Mouse (Mus musculus): Measurements from ENCODE around the gene Dctpp1.

The Dctpp1 gene

DNA sequence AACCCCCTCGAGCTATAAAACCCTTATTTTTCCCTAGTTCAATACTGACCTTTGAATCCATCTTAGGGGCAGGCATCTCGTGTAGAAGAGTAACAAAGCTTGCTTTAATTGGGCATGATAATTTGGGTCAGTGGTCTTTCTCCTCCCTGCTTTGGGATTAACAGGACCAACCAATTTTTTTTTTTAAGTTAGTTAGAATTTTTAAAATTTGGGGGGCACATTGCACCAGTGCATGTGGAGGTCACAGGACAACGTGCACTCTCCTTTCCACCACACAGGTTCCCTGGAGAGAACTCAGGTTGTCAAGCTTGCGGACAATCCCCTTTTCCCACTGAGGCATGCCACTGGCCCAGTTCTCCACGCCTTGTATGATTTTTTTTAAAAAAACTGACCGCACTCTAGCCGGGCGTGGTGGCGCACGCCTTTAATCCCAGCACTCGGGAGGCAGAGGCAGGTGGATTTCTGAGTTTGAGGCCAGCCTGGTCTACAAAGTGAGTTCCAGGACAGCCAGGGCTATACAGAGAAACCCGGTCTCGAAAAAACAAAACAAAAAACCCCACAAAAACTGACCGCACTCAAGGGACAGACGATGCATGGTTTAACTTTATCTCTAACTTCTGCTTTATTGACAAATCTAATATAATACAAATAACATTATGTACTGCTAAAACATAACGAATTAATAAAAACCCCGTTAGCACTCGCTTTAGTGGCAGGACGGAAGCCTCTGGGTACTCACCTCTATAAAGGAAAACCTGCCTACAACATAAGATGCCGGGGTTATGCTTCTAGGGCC, 28.5 kb downstream of the Dctpp1 start:
- DNase-seq (ENCODE audit: inconsistent age in 2 of 2, low spot score in 1 of 2) = peak in 1 of 2 experiments; percentile 47

DNA sequence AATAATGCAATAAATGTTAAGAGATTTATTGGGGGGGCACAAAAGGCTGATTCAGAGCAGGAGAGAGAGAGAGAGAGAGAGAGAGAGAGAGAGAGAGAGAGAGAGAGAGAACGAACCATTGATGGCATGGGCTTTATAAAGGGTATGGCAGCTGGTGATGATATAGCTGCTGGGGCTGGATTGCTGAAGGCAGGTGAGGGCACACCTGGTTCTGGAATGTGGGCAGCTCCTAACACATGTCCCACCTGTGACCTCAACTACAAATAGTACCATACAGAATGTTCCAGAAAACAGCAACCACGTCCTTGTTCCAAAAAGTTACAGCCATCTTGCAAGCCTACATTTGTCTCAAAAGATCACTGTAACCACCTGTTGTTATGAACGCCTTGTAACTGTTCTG, 29.1 kb downstream of the Dctpp1 start:
- DNase-seq (ENCODE audit: inconsistent age in 2 of 2, low spot score in 1 of 2) = peak in 1 of 2 experiments; percentile 18

DNA sequence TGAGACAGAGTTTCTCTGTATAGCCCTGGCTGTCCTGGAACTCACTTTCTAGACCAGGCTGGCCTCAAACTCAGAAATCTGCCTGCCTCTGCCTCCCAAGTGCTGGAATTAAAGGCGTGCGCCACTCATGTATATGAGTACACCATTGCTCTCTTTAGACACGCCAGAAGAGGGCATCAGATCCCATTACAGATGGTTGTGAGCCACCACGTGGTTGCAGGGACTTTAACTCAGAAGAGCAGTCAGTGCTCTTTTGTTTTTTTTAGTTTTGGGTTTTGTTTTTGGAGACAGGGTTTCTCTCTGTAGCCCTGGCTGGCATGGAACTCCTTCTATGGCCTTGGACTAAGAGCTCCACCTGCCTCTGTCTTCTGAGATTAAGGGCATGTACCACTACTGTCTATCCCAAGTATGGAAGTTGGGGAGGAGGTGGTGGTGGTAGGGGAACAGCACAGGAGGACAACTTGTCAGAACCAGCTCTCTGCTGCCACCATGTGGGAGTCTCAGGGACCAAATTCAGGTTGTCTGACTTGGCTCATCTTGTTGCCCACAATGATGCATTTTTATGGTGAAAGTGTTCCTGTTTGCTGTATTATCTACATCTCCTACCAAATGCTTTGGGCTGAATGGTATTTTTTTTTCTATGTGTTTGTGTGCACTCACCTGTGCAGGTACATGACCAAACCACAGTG, 31.8 kb downstream of the Dctpp1 start:
- peak; percentile 79 to 91 for DNase-seq (ENCODE audit: inconsistent age in 2 of 2, low spot score in 1 of 2)

DNA sequence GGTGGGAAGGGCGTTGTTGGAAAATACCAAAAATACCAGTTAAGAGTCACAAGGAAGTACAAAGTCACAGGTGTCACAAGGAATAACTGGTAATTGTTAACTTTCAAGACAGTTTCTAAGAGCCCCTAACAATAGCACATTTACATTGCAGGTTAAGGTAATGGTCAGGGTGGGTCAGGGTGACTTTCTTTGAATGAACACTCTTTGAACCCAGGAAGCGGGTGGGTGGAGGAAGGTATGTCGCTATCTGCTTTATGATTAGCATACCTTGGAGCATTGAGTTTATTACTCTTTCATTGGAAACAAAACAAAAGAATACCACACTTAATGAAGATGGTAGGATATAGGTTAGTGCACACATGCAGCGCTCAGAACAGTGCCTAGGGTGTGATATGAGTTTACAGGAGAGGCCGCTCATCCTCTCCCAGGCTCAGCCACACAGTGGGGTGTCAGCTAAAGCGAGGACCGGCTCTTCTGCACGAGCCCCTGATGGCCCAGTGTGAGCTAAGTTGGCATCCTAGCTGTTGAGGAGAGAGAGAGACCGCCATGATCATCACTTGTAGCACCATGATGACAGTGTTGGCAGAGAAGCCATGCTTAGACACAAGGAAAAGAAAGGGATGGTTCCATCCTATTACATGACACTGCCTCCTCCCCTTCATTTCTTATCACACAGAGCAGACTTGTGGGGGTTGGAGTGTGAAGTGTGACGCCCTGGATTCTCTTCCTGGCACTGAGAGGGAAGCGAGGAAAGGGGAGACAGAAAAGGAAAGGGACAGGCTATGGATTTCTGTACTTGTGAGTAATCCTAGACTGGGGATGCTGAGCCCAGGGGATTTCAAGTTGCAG, 35.1 kb downstream of the Dctpp1 start:
- DNase-seq (ENCODE audit: inconsistent age in 2 of 2, low spot score in 1 of 2) = no peak

DNA sequence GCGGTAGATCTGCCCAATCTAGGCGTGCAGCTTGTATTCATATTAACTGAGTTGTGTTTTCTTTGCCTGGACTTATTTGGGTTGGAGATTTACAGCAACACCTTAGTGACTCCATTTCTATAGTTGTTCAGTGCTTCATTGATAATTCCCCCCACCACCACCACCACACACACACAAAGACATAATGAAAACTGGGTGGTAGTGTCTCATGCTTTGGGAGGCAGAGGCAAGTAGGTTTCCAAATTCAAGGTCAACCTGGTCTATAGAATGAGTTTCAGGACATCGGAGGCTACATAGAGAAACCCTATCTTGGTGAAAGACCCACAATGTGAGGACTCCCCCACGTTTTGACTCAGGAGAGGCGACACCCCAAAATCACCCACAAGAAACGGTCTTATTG, 35.9 kb downstream of the Dctpp1 start:
- no peak for DNase-seq (ENCODE audit: inconsistent age in 2 of 2, low spot score in 1 of 2)

DNA sequence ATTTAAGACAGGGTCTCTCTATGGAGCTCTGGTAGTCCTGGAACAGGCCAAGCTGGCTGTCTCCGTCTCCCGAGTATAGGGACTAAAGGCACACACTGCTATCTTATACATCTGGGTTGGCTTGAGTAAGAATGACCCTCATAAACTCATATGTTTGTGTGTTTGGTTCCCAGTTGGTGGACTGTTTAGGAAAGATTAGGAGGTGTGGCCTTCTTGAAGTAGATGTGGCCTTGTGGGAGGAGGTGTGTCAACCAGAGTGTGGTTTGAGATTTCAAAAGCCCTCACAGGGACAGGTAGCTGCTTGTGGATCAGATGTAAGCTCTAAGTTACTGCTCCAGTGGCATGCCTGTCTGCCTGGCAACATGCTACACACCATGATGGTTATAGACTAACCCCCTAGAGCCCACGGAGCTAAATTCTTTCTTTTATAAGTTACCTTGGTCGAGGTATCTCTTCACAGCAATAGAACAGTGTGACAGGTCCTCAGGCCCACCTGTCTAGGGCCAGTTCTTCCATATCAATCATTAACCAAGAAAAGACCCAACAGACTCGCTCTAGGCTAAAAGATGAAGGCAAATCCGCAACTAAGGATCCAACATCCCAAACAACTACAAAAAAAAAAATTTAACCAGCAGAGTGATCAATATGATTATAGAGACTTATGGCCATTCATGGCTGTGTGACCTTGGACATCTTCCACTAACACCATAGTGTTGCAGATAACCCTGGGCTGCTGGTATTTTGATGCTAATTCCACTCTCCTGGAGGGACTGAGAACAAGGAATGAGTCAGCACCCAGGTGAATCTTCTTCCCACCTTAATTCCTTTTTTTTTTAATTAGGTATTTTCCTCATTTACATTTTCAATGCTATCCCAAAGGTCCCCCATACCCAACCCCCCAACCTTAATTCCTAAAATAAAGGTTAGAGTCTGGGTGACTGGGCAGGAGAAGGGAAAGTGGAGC, 36.7 kb downstream of the Dctpp1 start:
- no peak for DNase-seq (ENCODE audit: inconsistent age in 2 of 2, low spot score in 1 of 2)

DNA sequence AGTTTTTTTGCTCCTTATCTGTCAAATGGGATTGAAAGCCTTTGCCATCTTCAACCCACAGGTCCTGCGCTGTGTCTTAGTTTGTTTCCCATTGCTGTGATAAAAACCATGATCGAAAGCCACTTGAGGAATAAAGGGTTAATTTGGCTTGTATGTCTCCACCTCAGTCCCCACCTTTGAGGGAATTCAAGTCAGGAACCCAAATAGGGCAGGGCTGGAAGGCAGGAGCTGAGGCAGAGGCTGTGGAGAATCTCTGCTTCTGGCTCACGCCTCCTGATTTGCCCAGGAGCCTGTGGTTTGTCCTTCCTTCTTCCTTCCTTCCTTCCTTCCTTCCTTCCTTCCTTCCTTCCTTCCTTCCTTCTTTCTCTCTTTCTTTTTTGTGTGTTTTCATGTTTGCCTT, 37.4 kb downstream of the Dctpp1 start:
- no peak for DNase-seq (ENCODE audit: inconsistent age in 2 of 2, low spot score in 1 of 2)

DNA sequence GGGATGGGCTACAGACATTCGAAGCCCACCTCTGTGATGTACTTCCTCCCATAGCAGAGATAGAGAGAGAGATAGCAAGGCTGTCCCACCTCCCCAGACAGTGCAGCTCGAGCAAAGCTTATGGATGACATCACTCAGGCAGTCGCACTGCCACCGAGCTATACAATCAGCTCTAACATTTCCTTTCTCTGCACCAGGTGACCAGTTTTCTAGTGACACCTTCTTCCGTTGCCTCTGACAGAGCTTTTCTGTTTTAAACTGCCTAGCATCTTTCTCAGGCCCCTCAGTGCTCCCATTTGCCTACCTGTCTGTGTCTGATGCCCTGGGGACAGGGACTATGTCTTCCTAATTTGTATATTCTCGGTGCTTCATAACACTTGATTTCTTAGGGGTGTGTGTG, 40.1 kb downstream of the Dctpp1 start:
- no peak for DNase-seq (ENCODE audit: inconsistent age in 2 of 2, low spot score in 1 of 2)

DNA sequence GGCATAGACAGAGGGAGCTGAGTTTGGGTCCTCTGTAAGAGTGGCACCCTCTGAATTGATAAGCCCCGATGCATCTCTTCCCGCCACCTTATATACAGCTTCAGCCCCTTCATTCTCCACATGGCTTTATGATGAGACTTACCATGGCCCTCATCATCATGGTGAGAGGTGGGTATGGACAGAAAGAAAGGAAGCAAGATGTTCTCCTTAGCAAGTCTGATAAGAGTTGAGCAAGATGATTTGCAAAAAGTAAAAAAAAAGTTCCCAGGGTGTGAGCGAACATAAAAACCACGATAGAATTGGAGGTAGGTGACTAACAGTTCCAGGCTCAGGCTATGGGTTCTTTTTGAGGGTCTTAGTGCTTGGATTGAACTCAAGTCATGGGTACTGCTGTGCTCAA, 41.8 kb downstream of the Dctpp1 start:
- DNase-seq (ENCODE audit: inconsistent age in 2 of 2, low spot score in 1 of 2) = no peak

DNA sequence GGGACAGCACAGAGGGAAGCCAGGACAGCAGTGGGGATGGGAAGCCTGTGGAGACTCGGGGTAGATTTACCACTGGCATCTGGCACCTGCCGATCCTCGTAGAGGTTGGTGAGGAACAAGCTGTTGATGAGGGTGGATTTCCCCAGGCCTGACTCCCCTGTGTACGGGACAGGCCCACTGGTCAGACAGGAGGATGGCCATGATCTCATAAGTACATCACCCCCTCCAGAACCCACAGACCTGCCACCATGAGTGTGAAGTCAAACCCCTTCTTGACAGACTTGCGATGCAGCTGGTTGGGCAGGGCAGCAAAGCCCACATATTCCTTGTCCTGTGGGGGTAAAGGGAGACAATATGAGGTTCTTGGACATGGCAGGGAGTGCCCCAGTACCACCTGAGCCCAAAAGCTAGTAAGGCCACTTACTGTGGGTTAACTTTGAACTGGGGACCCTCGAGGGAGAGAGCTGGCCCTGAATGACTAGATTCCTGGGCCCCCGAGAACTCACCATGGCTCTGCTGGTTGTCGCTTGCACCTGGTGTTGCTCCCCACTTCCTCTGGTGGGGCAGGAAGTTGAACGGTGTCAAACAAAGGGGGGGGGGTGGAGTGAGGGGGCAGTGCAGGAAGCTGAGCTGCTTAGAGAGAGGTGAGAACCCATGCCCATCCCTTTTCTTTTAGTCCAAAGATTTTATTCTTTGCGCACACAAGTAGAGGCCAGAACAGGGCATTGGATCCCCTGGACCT, 42.4 kb downstream of the Dctpp1 start:
- peak in 1 of 2 experiments; percentile 20 for DNase-seq (ENCODE audit: inconsistent age in 2 of 2, low spot score in 1 of 2)

DNA sequence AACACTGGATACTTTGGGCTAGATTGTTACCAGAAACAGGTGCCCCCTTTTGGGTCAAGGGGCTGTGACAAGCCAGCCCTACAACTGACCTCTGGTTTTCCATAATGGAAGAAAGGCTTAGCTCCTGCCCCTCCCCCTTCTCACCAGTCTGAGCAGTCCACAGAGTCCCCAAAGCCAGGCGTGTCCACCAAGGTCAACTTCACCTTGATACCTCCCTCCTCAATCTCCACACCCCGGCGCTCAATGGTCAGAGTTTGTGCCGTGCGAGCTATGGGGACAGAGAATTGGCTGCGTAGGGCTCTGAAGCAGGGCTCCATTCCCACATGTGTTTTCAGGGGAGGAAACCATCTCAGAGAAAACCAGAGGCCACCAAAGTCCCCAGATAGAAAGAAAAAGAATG, 43.0 kb downstream of the Dctpp1 start:
- no peak for DNase-seq (ENCODE audit: inconsistent age in 2 of 2, low spot score in 1 of 2)

DNA sequence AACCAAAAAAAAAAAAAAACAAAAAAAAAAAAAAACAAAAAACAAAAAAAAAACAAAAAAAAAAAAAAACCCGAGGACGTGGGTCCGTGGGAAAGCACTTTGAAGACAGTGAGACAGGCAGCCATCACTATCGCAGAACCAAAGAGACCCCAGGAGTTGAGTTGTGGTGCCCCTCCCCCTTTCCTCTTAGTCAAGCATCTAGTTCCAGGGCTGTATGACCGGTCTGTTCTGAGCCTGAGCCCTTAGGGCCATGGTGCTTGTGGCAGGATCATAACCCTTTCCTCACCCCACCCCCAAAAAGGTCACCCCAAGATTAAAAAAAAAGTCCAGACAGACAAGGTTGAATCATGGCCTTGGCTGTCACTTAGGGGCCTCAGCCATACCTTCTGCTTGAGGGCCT, 44.2 kb downstream of the Dctpp1 start:
- DNase-seq (ENCODE audit: inconsistent age in 2 of 2, low spot score in 1 of 2) = no peak

DNA sequence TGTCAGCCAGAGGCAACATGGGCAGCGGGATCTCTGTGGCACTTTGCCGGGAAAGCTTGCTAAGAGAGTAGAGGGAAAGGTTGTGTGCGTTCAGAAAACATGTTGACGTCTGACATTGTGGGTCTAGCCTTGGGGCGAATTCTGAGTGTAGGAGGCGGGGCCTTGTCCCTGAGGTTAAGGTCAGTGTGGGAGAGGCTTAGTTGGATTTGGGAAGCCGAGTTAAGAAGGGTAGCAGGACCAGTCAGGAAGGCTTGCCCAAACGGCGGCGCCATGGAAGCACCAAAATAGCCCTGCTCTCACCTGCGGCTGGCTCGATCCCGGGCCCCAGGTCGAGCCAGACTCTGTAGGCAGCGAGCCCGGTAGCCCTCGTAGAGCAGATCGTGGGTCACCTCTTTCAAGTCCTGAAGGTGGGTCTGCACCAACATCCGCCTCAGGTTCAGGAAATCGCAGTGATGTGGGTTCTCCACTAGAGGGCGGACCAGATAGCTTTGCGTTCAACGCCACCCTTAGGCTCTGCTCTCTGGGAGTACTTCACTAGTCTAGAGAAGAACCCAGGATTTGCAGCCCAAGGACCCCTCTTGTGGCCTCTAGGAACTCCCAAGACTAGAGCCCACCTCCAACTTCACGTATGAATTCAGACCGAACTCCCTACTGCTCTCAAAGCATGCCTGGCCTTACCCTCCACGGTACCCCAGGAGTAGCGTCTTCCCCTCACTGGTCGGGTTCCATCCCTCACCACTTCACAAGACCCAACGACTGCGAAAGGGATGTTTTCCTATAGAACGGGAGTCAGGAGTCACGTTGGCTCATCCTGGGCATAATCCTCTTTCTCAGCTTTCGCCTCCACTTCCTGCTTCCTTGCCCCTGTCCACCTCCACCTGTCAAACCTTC, 45.3 kb downstream of the Dctpp1 start:
- DNase-seq (ENCODE audit: inconsistent age in 2 of 2, low spot score in 1 of 2) = peak; percentile 60 to 89

DNA sequence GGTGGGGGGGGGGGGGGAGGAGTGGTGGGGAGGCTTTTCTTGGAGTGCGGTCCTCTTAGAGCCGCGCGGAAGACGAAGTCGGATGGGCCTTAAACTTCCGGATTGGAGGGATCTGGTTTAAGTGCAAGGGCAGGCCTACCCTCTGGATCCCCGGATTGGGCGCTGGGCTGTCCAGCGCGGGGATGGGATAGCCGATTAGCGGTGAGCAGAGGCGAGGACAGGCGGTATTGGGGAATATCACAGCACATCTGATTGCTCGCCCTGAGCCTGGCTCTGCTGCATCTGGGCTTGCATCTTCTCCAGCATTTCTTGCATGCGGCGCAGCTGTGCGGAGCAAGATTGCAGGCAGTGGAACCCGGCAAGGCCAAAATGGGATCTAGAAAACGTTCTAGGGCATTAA, 46.0 kb downstream of the Dctpp1 start:
- peak in 1 of 2 experiments; percentile 47 for DNase-seq (ENCODE audit: inconsistent age in 2 of 2, low spot score in 1 of 2)

DNA sequence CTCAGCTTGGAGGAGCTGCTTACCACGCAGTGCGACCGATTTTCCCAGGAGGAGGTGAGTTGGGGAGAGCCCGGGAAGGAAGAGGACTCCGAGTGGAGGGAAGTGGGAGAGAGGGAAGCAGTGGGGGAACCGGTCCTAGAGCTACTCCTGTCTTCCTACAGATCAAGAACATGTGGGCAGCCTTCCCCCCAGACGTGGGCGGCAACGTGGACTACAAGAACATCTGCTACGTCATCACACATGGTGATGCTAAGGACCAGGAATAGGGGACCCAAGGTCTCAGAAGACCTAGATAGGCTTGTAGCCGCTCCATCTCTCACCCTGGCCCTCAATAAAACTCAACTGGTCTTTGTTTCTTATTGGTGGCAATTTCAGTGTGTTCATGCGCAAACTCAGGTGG, 46.6 kb downstream of the Dctpp1 start:
- no peak for DNase-seq (ENCODE audit: inconsistent age in 2 of 2, low spot score in 1 of 2)

DNA sequence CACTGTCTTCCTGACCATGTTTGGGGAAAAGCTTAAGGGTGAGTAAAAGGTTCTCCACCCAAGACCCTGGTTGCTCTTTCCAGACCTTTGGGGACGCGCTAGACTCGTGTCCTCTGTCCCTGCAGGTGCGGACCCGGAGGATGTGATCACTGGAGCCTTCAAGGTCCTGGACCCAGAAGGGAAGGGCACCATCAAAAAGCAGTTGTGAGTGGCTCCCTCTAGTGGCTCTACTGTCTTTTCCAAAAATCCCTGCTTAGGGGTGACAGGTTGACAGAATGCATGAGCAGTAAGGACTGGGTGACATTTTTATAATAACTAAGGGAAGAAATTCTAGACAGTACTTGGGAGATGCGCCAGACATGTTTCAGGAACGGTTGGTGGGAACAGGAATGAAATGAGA, 47.0 kb downstream of the Dctpp1 start:
- DNase-seq (ENCODE audit: inconsistent age in 2 of 2, low spot score in 1 of 2) = peak in 1 of 2 experiments; percentile 81

DNA sequence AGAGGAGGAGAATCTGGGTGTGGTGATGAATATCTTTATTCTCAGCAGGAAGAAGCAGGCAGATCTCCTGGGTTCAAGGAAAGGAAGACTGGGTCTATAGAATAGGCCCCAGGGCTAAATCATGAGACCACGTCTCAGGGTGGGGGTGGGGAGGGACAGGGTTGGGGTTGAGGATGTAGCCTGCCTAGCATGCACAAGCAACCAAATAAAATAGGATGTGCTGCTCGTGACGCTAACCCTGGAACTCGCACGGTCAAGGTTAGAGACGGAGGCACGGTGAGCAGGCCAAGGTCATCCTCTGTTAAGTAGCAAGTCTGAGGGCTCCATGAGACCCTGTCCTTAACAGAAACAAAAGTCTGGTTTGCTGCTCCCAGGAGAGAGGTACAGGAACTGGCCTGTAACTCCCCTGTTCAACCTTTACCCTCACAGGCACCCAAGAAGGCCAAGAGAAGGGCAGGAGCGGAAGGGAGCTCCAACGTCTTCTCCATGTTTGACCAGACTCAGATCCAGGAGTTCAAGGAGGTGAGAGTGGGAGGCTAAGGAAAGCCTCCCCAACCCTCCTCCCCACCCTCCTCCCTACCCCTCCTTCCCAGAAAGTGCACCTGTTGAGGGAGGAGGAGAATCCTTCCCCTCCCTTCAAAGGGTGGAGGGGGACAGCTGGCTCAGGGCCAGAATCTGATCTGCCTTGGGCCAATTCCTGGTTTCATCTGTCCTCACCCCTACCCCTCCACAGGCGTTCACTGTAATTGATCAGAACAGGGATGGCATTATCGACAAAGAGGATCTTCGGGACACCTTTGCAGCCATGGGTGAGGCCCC, 47.9 kb downstream of the Dctpp1 start:
- no peak for DNase-seq (ENCODE audit: inconsistent age in 2 of 2, low spot score in 1 of 2)

All from adrenal gland, adult (tissue).